Mouse (Mus musculus) A20 (cell line): ENCODE measurements around the gene Dock3.

ENCODE experiments used
- DNase-seq: peaks from one replicate; pipeline ENCODE4 v3.0.0-alpha.2; 2011; ENCODE audit warnings: low read depth, low spot score

Dock3 gene

GRCm38 (mm10) chr9:107231539-107232139, at the start of gene Dock3:
Gene Dock3 (minus strand): TSS chr9:107231909.
- DNase-seq: no peak

GRCm38 (mm10) chr9:107280322-107281027, 48.8 kb upstream of the Dock3 start:
- no peak for DNase-seq

GRCm38 (mm10) chr9:107279378-107280321, 47.9 kb upstream of the Dock3 start:
- no peak for DNase-seq

DNA sequence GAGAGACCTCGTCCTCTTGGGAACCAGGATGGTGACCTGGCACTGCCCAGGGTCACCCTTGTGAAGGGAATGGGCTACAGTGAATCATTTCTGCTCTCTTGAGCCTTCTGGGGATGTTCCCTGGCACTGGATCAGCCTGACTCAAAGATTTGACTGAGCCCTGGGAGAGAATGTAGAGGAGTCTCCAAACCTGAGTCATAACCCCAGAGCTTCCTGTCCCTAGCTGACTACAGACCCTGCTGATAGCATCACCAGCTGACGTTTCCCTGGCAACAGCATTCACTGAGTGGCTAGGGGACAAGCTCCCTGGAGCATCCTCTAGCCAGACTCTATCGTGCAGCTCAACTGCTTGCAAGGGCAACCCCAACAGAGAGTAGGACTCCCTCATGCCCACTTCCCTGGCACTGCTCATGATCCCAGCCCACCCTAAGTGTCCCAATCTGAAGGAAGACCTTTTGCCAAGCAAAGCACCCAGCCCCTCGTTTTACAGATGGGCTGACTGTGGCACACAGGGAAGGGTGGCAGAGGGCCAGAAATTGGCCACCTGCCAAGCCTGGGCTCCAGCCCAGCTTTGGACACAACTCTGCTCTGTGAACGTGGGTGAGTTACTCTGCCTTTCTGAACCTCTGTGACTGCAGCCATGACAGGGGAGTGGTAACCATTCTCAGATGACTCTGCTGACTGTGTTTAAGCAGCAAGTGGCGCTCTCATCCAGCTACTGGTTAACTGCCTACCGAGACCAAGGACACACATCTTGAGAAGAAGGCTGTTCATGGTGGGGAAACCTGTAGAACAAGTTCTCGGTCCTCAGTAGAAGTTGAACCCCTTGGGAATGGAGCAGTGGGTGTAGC, 47.0 kb upstream of the Dock3 start:
- DNase-seq: no peak

DNA sequence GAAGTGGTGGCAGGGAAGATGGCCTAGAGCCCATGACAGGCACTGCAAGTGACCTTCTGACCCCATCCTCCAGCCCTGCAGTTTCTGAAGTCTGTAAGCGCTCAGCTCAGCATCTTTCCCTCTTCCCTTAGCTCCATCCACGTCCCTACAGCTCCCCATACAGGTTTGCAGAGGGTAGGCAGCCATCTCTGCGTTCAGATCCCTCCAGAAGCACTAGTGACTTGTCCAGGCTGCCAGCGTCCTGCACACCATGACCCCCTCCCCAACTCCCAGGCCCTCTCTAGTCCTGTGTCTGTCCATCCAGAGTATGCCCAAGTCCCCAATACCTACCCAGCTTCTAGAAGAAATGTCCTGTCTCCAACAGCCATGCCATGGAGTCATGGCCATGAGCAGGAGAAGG, 46.4 kb upstream of the Dock3 start:
- DNase-seq: no peak

DNA sequence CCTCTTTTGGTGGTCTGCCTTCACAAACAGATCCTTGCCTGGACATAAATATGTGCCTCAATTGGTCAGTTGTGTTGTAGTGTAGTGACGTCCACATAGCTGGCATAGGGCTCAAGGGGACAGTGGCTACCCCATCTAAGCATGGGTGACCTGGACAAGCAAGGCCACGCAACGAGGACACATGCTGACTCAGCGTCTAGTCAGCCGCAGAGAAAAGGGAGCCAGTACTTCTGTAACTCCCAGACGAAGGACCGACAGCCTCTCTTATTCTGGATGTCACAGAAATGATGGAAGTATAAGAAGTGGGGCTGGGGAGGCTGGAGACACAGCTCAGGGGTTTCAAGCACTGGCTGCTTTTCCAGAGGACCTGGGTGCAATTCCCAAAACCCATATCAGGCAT, 45.9 kb upstream of the Dock3 start:
- no peak for DNase-seq

- DNase-seq: no peak
Measured at GRCm38 (mm10) chr9:107275710-107276109, 44.0 kb upstream of the Dock3 start.

GRCm38 (mm10) chr9:107274751-107275150, 43.0 kb upstream of the Dock3 start:
- DNase-seq: no peak

GRCm38 (mm10) chr9:107273184-107273583, 41.5 kb upstream of the Dock3 start:
- no peak for DNase-seq

- DNase-seq: no peak
Measured at GRCm38 (mm10) chr9:107272284-107272683, 40.6 kb upstream of the Dock3 start.

DNA sequence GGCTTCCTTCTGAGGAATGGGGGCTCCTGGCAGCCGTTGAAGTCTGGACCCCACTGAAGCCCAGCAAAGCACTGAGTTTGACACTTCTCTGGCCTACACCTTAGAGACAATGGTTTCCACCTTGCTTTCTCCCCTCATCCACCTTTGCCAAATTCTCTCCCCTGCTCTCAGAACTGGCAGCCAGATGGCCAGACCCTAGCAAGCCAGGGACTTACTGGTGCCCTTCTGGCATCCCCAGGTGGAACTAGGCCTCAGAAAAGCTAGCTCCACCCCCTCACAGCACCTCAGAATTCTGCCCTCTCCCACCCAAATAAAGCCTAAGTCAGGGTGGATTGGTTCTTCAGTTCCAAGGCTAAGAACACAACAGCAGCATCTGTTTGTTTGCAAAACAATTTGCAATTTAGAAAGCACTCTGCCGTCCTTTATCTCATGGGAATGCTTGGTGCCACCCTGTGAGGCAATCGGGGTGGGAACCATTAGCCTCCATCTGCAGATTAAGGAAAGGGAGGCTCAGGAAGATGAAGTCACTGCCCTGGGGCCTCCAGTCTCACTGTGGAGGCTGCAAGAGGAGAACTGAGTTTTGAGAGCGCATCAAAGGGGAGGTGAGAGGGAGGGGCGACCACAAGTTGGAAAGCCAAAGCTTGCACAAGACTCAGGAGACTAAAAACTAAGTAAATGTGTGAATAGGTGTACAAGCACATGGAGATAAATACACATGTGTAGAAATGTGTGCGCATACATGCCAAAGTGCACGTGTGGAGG, 39.6 kb upstream of the Dock3 start:
- no peak for DNase-seq

DNA sequence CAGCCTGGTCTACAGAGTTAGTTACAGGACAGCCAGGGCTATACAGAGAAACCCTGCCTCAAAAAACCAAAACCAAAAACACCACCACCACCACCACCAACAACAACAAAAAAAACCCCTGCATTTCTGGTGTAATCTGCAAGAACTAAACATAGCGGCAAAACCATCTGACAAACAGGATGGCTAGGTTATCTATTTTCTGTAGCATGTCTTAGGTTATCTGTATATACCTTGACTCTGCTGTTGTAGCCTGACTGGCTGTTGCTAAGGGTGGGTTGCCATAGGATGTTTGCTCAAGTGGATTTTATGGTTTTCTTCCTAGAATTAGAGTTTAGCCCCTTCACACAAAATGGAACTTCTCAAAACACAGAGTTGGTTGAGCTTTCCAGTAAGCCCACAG, 38.1 kb upstream of the Dock3 start:
- no peak for DNase-seq

DNA sequence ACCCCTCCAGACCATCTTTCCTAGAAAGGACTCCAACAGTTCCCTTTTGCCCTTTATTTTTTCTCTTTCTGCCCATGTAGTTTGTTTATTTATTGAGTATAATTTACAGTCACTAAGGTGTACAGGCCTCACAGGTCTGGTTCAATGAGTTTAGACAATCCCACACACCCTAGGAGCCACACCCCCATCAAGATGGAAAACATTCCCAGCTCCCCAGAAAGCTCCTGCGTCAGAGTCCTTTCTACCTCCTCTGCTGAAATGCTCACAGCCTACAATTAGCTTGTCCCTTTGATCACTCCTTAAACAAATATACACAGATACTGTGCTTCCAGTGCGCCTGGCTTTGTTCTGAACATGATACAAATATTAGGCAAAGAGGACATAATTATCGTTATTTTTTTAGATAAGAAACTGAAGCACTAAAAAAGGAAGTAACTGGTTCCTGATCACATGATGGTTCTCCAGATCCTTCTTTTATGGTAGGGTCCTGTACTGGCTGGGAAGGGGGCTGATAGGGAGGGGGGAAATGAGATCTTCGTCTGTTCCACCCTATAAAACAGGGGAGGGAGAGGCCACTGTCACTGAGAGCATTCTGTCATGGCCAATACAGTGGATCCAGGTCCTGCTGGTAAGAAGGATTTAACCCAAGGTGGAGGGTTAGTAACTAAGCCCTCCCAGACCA, 36.2 kb upstream of the Dock3 start:
- DNase-seq: no peak

GRCm38 (mm10) chr9:107267028-107267427, 35.3 kb upstream of the Dock3 start:
- no peak for DNase-seq

DNA sequence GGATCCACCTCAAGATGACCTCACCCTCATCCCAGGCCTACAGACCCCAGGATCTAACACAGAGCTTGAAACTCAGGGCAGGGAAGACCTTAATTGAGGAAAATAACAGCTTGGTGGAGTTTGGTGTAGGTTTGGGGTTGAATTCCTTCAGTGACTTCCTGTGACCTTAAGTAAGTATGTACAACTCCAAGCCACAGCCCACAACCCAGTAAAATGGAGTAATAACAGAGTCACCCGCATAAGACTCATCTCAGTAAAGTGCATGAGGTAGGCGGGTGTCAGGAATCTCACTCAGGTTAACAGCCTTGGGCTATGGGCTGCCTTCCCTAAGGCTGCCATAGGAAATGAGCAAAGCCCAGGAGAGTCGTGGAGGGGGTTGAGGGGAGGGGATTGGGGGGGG, 33.0 kb upstream of the Dock3 start:
- DNase-seq: no peak

DNA sequence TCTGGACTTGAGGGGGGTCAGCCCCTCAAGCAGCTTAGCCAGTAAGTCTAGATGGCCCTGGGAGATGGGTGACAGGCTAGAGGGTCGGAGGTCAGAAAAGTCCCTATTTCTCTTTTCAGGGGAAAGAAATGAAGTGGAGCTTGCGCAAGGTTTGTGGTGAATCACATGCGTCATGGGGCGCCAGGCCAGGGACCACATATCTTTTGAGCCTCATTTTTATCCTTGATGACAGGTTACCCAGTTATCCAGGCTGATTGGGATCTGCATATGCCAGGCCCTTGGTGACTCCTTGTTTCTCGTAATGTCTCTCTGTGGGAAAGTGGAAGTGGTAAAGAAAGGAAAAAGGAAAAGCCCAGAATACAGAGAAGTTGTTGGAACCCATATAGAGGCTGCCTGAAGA, 32.2 kb upstream of the Dock3 start:
- DNase-seq: no peak

- DNase-seq: no peak
Measured at GRCm38 (mm10) chr9:107262375-107262774, 30.7 kb upstream of the Dock3 start.

DNA sequence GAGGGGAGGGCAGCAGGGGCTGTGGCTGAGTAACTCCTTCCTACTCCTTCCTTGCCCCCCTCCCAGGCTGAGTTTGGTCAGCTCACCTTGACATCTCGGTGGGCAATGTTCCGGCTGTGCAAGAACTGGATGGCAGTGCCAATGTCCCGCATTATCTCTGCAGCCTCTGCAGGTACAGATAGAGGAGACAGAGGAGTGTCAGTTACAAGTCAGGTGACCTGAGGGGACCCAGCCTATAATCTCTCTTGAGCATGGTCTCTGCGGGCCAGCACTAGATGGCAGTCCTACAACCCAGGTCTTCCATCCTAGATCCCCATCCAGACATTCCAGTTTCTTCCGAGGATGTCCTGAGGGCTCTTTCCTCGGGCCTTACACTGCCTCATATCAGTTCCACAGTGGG, 30.1 kb upstream of the Dock3 start:
- no peak for DNase-seq

- DNase-seq: peak; percentile 70
Measured at GRCm38 (mm10) chr9:107260836-107261235, 29.1 kb upstream of the Dock3 start.

GRCm38 (mm10) chr9:107260429-107260828, 28.7 kb upstream of the Dock3 start:
- peak; percentile 2 for DNase-seq
